Mouse (Mus musculus): Measurements from ENCODE around the gene Patz1. TPM values are rescaled to one million over a fixed set of nuclear protein-coding genes. Genes with fewer than 3 reads are reported as not detected.

Patz1 gene
- polyA plus RNA-seq, 1 experiment from 2014 or later: 60.4 TPM

GRCm38 (mm10) chr11:3293361-3293760, 4.7 kb downstream of the Patz1 start:
- peak overlapping the region; percentile 99 for H3K9ac ChIP-seq
- 37% methylated on average over 4 of the region's 4 CpGs for WGBS
- no peak for ATAC-seq (replicated peaks; ENCODE audit: low FRiP score)
- H3K4me2 ChIP-seq: peak overlapping the region; percentile 86
- H3K4me1 ChIP-seq: peaks cover 66% of the 10 kb centered on the region
- H3K4me3 ChIP-seq (replicated peaks): peak overlapping the region; percentile 85
- no peaks in the 10 kb centered on the region for H3K9me3 ChIP-seq (replicated peaks)
- peaks cover 52% of the 10 kb centered on the region for H3K36me3 ChIP-seq
- H3K27ac ChIP-seq: peak overlapping the region; percentile 100
- no peaks in the 10 kb centered on the region for H3K27me3 ChIP-seq

- ATAC-seq (replicated peaks; ENCODE audit: low FRiP score): no peak
- no peaks in the 10 kb centered on the region for H3K9me3 ChIP-seq (replicated peaks)
- H3K27ac ChIP-seq: no peak overlapping the region
- 0 out of 2 replicates have a peak overlapping the region, but pooled peaks have one; percentile 85 for H3K4me3 ChIP-seq (replicated peaks)
- 88% methylated on average over 2 of the region's 2 CpGs for WGBS
- H3K9ac ChIP-seq: peak overlapping the region; percentile 99; the same call in 1 of the 2 replicates
- peaks cover 67% of the 10 kb centered on the region for H3K4me1 ChIP-seq
- no peaks in the 10 kb centered on the region for H3K27me3 ChIP-seq
- H3K36me3 ChIP-seq: peaks cover 65% of the 10 kb centered on the region
- H3K4me2 ChIP-seq: peak overlapping the region; percentile 86
Measured at GRCm38 (mm10) chr11:3294641-3295040, 6.0 kb downstream of the Patz1 start.

DNA sequence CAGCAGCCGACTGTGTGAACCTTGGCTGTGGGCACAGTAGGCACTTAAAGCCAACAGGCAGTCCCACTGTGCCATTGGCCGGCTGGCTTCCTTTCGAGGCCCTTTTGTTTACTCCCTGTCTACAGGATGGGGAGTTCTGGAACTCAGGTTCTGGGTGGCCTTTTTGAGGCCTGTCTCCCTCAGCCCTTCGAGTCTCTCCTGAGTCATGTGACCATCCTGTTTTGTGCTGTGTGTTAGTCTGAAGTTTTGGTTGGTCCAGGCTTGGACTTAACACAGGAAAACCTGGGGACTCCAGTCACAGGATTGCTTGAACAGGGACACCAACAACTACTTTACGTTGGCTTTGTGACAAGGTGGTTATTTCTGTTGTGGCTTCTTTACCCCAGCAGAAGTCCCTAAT, 7.4 kb downstream of the Patz1 start:
- H3K36me3 ChIP-seq: peaks cover 79% of the 10 kb centered on the region
- no peaks in the 10 kb centered on the region for H3K27me3 ChIP-seq
- H3K4me2 ChIP-seq: no peak overlapping the region
- no peak for ATAC-seq (replicated peaks; ENCODE audit: low FRiP score)
- no peak overlapping the region for H3K4me3 ChIP-seq (replicated peaks)
- H3K9me3 ChIP-seq (replicated peaks): no peaks in the 10 kb centered on the region
- H3K9ac ChIP-seq: no peak overlapping the region
- 71% methylated on average over 5 of the region's 5 CpGs for WGBS
- no peak overlapping the region for H3K27ac ChIP-seq
- peaks cover 66% of the 10 kb centered on the region for H3K4me1 ChIP-seq

DNA sequence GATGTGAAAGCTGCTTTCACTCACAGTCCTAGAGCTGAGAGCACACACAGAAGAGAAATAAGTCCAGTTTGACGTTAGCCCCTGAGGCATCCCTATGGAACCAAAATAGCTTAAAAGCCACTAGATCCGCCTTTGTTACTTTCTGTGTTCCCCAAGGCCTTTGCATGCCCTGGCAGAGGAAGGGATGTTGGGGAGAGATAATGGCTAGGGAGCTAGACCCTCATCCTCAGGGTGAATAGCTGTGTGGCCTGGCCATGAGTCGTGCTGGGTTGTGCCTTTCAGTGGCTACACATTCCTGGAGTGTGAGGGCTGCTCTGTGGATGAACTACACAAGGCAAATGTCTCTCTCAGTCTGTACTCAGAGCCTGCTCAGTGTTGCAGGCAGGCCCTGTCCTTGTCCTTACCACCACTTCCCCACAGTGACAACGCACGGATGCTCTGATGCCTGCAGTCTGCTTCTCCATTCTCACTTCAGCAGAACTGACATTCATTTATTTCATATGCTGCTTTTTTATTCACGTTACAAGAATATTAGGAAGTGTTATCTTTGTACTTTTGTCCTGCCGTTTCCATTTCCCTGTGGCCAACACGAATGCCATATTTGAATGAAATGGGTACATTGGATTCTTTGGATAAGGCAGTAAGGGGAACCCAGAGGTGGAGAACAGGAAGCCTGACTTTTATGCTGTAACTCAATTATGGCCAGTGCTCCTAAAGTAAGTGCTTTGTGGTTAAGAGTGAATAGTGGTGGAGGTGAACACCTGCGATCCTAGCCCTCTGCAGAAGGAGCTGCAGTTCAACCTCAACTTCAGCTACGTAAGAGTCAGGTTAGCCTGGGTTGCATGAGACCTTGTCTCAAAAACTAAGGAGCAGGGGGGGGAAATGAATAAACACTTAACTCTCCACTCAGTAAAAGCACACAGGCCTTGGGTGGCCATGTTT, 9.5 kb downstream of the Patz1 start:
- Histone ChIP-seq H3K36me3 (peaks cover 99% of the 10 kb centered on the region), H3K27ac (no peak overlapping the region), H3K4me3 (replicated peaks) (no peak overlapping the region), H3K4me1 (peaks cover 54% of the 10 kb centered on the region), H3K4me2 (no peak overlapping the region), H3K27me3 (no peaks in the 10 kb centered on the region), H3K9me3 (replicated peaks) (no peaks in the 10 kb centered on the region), H3K9ac (no peak overlapping the region)
- 82% methylated on average over 10 of the region's 10 CpGs for WGBS
- ATAC-seq (replicated peaks; ENCODE audit: low FRiP score): no peak

GRCm38 (mm10) chr11:3298813-3299185, 10.1 kb downstream of the Patz1 start:
- Histone ChIP-seq H3K9ac (no peak overlapping the region), H3K4me2 (no peak overlapping the region), H3K27me3 (no peaks in the 10 kb centered on the region), H3K36me3 (peaks cover 99% of the 10 kb centered on the region), H3K4me3 (replicated peaks) (no peak overlapping the region), H3K4me1 (peaks cover 47% of the 10 kb centered on the region), H3K9me3 (replicated peaks) (no peaks in the 10 kb centered on the region), H3K27ac (no peak overlapping the region)
- no peak for ATAC-seq (replicated peaks; ENCODE audit: low FRiP score)
- WGBS: 91% methylated on average over 14 of the region's 14 CpGs

DNA sequence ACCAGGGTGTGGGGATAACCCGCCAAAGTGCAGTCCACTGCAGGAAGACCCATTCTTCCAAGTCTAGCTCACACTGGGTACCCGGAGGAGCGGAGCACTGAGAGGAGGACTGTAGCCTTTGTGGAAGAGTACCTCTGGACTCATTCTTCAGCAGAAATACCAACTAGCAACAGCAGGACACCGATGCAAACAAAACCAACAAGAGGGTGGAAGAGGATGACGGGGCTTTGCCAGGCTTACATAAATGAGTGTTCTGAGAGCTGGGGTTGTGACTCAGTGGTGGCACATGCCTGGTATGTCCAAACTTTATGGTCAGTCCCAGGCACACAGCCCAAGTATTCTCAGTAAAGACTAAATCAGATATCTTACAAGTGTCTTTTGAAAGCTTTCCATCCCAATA, 12.4 kb downstream of the Patz1 start:
- peaks cover 26% of the 10 kb centered on the region for H3K4me1 ChIP-seq
- 93% methylated on average over 5 of the region's 5 CpGs for WGBS
- ATAC-seq (replicated peaks; ENCODE audit: low FRiP score): no peak; the same call in 1 of the 2 replicates

GRCm38 (mm10) chr11:3302385-3302784, 13.7 kb downstream of the Patz1 start:
- Histone ChIP-seq H3K27ac (no peak overlapping the region), H3K27me3 (no peaks in the 10 kb centered on the region), H3K4me3 (replicated peaks) (no peak overlapping the region), H3K9ac (no peak overlapping the region), H3K9me3 (replicated peaks) (no peaks in the 10 kb centered on the region), H3K4me1 (peaks cover 13% of the 10 kb centered on the region), H3K4me2 (no peak overlapping the region), H3K36me3 (peaks cover 100% of the 10 kb centered on the region)
- 82% methylated on average over 4 of the region's 4 CpGs for WGBS
- ATAC-seq (replicated peaks; ENCODE audit: low FRiP score): no peak

More for the DNA sequence above, 12.4 kb downstream of the Patz1 start:
- Histone ChIP-seq H3K9me3 (replicated peaks) (no peaks in the 10 kb centered on the region), H3K27me3 (no peaks in the 10 kb centered on the region), H3K9ac (no peak overlapping the region), H3K4me3 (replicated peaks) (no peak overlapping the region), H3K4me2 (no peak overlapping the region), H3K36me3 (peaks cover 100% of the 10 kb centered on the region), H3K27ac (no peak overlapping the region)

- peaks cover 9% of the 10 kb centered on the region for H3K4me1 ChIP-seq
- peaks cover 100% of the 10 kb centered on the region for H3K36me3 ChIP-seq
- H3K9me3 ChIP-seq (replicated peaks): no peaks in the 10 kb centered on the region
- 77% methylated on average over 4 of the region's 4 CpGs for WGBS
- no peak overlapping the region for H3K27ac ChIP-seq
- H3K27me3 ChIP-seq: no peaks in the 10 kb centered on the region
- no peak for ATAC-seq (replicated peaks; ENCODE audit: low FRiP score)
- H3K4me2 ChIP-seq: no peak overlapping the region
- H3K4me3 ChIP-seq (replicated peaks): no peak overlapping the region
- no peak overlapping the region for H3K9ac ChIP-seq
Measured at GRCm38 (mm10) chr11:3302792-3303191, 14.1 kb downstream of the Patz1 start.

- H3K4me2 ChIP-seq: no peak overlapping the region
- H3K36me3 ChIP-seq: peaks cover 100% of the 10 kb centered on the region
- no peak overlapping the region for H3K4me3 ChIP-seq (replicated peaks)
- no peak for ATAC-seq (replicated peaks; ENCODE audit: low FRiP score)
- H3K27ac ChIP-seq: no peak overlapping the region
- no peaks in the 10 kb centered on the region for H3K4me1 ChIP-seq
- H3K9me3 ChIP-seq (replicated peaks): no peaks in the 10 kb centered on the region
- 94% methylated on average over 4 of the region's 4 CpGs for WGBS
- H3K9ac ChIP-seq: no peak overlapping the region
- H3K27me3 ChIP-seq: no peaks in the 10 kb centered on the region
Measured at GRCm38 (mm10) chr11:3305821-3306220, 17.1 kb downstream of the Patz1 start.

DNA sequence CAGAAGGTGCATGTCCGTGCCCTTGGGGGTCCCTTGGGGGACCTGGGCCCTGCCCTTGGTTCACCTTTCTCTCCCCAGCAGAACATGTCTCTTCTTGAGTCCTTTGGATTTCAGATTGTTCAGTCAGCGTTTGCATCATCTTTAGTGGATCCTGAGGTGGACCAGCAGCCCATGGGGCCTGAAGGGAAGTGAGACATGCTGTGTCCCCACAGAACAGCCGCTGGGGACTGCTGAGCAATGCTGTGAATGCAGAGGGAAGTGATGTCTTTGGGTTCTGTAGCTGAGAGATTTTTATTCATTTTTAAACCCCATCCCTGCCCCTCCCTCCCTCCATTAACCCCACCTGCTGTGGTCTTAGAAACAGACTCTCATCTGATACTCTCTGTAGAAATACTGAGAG, 19.2 kb downstream of the Patz1 start:
- 97% methylated on average over 3 of the region's 3 CpGs for WGBS
- H3K27ac ChIP-seq: no peak overlapping the region
- ATAC-seq (replicated peaks; ENCODE audit: low FRiP score): no peak
- no peaks in the 10 kb centered on the region for H3K27me3 ChIP-seq
- H3K9me3 ChIP-seq (replicated peaks): no peaks in the 10 kb centered on the region
- no peak overlapping the region for H3K9ac ChIP-seq
- no peak overlapping the region for H3K4me2 ChIP-seq
- 0 out of 2 replicates have a peak, but pooled peaks cover 2% of the 10 kb centered on the region for H3K4me1 ChIP-seq
- H3K4me3 ChIP-seq (replicated peaks): no peak overlapping the region
- H3K36me3 ChIP-seq: peaks cover 100% of the 10 kb centered on the region

- Histone ChIP-seq H3K27me3 (no peaks in the 10 kb centered on the region), H3K4me2 (no peak overlapping the region), H3K4me1 (0 out of 2 replicates have a peak, but pooled peaks cover 5% of the 10 kb centered on the region), H3K36me3 (peaks cover 80% of the 10 kb centered on the region), H3K9ac (no peak overlapping the region), H3K9me3 (replicated peaks) (no peaks in the 10 kb centered on the region), H3K27ac (no peak overlapping the region), H3K4me3 (replicated peaks) (no peak overlapping the region)
- ATAC-seq (replicated peaks; ENCODE audit: low FRiP score): no peak
- 86% methylated on average over 4 of the region's 4 CpGs for WGBS
Measured at GRCm38 (mm10) chr11:3309884-3310283, 21.2 kb downstream of the Patz1 start.

GRCm38 (mm10) chr11:3310789-3311585, 22.3 kb downstream of the Patz1 start:
- whole genome bisulfite sequencing: 79% methylated on average over 10 of the region's 10 CpGs
- Histone ChIP-seq H3K9ac (no peak overlapping the region), H3K27ac (no peak overlapping the region), H3K36me3 (peaks cover 69% of the 10 kb centered on the region), H3K4me2 (no peak overlapping the region), H3K4me1 (0 out of 2 replicates have a peak, but pooled peaks cover 5% of the 10 kb centered on the region), H3K27me3 (no peaks in the 10 kb centered on the region), H3K4me3 (replicated peaks) (no peak overlapping the region), H3K9me3 (replicated peaks) (no peaks in the 10 kb centered on the region)
- no peak for ATAC-seq (replicated peaks; ENCODE audit: low FRiP score)

Data from kidney, embryonic 15.5 days (tissue).